Mouse (Mus musculus) intestine, embryonic 15.5 days (tissue): ENCODE measurements around the gene Mtmr14. TPM values are rescaled to one million over a fixed set of nuclear protein-coding genes. Genes with fewer than 3 reads are reported as not detected.

ENCODE experiments used
- ATAC-seq: fragments of 200-750 bp; cut with Nextera tagmentation; 2 replicates; pipeline ENCODE4 v1.8.0; 2017; ENCODE audit warnings: moderate TSS enrichment, moderate library complexity
- H3K27ac ChIP-seq: fragments of 300-500 bp; sonication (generic); 2 replicates; pipeline ENCODE4 v1.5.1; 2015; ENCODE audit warnings: mild to moderate bottlenecking, inconsistent platforms
- H3K27me3 ChIP-seq: fragments of 300-500 bp; sonication (generic); replicated peaks from 2 replicates; pipeline ENCODE4 v1.6.1; 2015; ENCODE audit warnings: inconsistent platforms
- H3K36me3 ChIP-seq: fragments of 300-500 bp; sonication (generic); 2 replicates; pipeline ENCODE4 v1.6.1; 2015; ENCODE audit warnings: inconsistent platforms
- H3K4me1 ChIP-seq: fragments of 300-500 bp; sonication (generic); replicated peaks from 2 replicates; pipeline ENCODE4 v1.6.1; 2015; ENCODE audit warnings: inconsistent platforms
- H3K4me2 ChIP-seq: fragments of 300-500 bp; sonication (generic); replicated peaks from 2 replicates; pipeline ENCODE4 v1.6.1; 2015; ENCODE audit warnings: mild to moderate bottlenecking, inconsistent platforms
- H3K4me3 ChIP-seq: fragments of 300-500 bp; sonication (generic); replicated peaks from 2 replicates; pipeline ENCODE4 v1.5.1; 2015; ENCODE audit warnings: inconsistent platforms
- H3K9ac ChIP-seq: fragments of 300-500 bp; sonication (generic); 2 replicates; pipeline ENCODE4 v1.6.1; 2015; ENCODE audit warnings: inconsistent platforms
- H3K9me3 ChIP-seq: fragments of 300-500 bp; sonication (generic); 2 replicates; pipeline ENCODE4 v1.6.1; 2016; ENCODE audit warnings: inconsistent platforms
- WGBS: fragments of 180-500 bp; shearing (Covaris S2); methylation state at CpG from one replicate; pipeline ENCODE4 v1.1.7; 2015; 5-methylcytosine and 5-hydroxymethylcytosine counted together
- polyA plus RNA-seq: library from polyadenylated mRNA; unstranded; fragments of >200 nt; fragmentation: Nextera tagmentation; extraction: Ambion mirVana; gene quantifications from 2 replicates; pipeline ENCODE4 v1.2.1, GENCODE M21; 2015

Mtmr14 gene
- polyA plus RNA-seq, 1 experiment from 2014 or later: 32.2 TPM

GRCm38 (mm10) chr6:113250786-113251185 is 13.1 kb downstream of the Mtmr14 start:
- WGBS: 82% methylated on average over 5 of the region's 5 CpGs
- ATAC-seq: no peak

DNA sequence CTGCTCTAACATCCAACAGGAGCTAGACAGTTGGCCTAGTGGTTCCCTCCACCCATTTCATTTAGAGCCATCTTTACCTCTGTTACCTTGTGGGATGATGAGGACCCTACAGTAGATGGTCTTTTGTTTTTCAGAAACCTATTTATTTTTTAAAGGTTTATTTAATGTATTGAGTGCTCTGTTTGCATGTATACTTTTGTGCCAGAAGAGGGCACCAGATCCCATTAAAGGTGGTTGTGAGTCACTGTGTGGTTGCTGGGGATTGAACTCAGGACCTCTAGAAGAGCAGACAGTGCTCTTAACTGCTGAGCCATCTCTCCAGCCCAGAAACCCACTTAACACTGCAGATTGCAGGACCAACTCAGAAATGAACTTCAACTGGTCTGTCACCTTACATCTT is 14.3 kb downstream of the Mtmr14 start:
- ATAC-seq: no peak
- Histone ChIP-seq H3K4me1 (no peaks in the 10 kb centered on the region), H3K36me3 (peaks cover 23% of the 10 kb centered on the region), H3K4me3 (no peak overlapping the region), H3K4me2 (no peak overlapping the region), H3K9ac (no peak overlapping the region), H3K27ac (no peak overlapping the region), H3K9me3 (no peaks in the 10 kb centered on the region), H3K27me3 (no peaks in the 10 kb centered on the region)

More at GRCm38 (mm10) chr6:113250786-113251185, 13.1 kb downstream of the Mtmr14 start:
- Histone ChIP-seq H3K4me2 (no peak overlapping the region), H3K36me3 (peaks cover 19% of the 10 kb centered on the region), H3K4me3 (no peak overlapping the region), H3K27ac (no peak overlapping the region), H3K9ac (no peak overlapping the region), H3K4me1 (no peaks in the 10 kb centered on the region), H3K9me3 (no peaks in the 10 kb centered on the region), H3K27me3 (no peaks in the 10 kb centered on the region)

- Histone ChIP-seq H3K9ac (no peak overlapping the region), H3K27me3 (no peaks in the 10 kb centered on the region), H3K36me3 (peaks cover 38% of the 10 kb centered on the region), H3K4me3 (no peak overlapping the region), H3K9me3 (no peaks in the 10 kb centered on the region), H3K4me2 (no peak overlapping the region), H3K27ac (no peak overlapping the region), H3K4me1 (no peaks in the 10 kb centered on the region)
- no peak for ATAC-seq
Observed at GRCm38 (mm10) chr6:113254899-113255298, 17.3 kb downstream of the Mtmr14 start.

DNA sequence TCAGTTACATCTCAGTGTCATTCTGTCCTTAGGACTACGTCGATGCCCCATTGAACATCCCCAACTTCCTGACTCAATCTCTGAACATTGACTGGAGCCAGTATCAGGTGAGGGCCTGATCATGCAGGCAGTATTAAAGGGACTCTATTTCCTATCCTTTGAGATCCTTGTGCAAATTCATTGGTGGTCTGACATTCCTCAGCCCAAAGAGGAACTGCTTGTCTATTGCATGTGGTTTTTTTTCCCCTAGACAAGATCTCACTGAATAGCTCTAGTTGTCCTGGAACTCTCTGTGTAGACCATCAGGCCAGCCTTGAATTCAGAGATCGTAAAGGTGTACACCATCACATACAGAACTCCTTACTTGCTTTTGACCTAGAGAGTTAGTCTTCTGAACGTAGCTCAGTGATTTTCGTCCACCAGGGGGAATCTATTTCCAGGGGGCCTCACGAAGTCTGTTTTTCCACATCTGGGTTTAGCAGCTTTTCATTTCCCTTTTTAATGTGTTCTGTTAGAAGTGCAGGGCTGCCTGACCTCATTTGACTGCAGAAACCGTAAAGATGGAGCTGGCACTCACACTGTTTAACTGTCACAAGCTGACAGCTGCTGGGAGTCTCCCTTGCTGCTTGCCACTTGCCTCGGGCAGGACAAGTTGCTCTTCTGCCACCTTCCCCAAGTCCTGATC is 23.7 kb downstream of the Mtmr14 start:
- ATAC-seq: no peak
- no peaks in the 10 kb centered on the region for H3K4me1 ChIP-seq
- 83% methylated on average over 8 of the region's 8 CpGs for whole genome bisulfite sequencing
- peaks cover 41% of the 10 kb centered on the region for H3K36me3 ChIP-seq
- H3K9me3 ChIP-seq: no peaks in the 10 kb centered on the region
- H3K9ac ChIP-seq: no peak overlapping the region
- no peak overlapping the region for H3K4me2 ChIP-seq
- no peaks in the 10 kb centered on the region for H3K27me3 ChIP-seq
- no peak overlapping the region for H3K4me3 ChIP-seq
- H3K27ac ChIP-seq: no peak overlapping the region

DNA sequence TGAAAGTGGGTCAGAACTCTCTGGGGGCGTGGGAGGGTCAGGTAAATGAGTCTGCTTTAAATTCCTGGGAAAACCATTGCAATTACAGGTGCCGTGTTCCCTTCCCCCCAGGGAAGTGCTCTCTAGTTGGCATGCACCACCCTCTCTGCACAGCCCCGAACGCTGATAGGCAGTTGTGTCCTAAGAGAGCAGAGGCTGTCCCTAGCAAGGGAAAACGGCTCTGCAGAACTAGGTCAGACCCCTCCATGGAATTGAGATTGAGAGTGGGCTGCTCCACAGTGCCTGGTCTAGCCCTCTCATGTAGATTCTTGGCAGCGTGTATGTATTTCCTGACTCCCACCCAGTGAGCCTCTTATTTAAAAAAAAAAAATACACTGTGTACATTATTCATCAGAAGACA is 25.9 kb downstream of the Mtmr14 start:
- no peak for ATAC-seq
- no peak overlapping the region for H3K4me2 ChIP-seq
- H3K9ac ChIP-seq: no peak overlapping the region
- no peak overlapping the region for H3K4me3 ChIP-seq
- H3K27ac ChIP-seq: no peak overlapping the region
- 89% methylated on average over 6 of the region's 6 CpGs for WGBS
- no peaks in the 10 kb centered on the region for H3K9me3 ChIP-seq
- no peaks in the 10 kb centered on the region for H3K27me3 ChIP-seq
- H3K36me3 ChIP-seq: peaks cover 37% of the 10 kb centered on the region
- H3K4me1 ChIP-seq: no peaks in the 10 kb centered on the region

DNA sequence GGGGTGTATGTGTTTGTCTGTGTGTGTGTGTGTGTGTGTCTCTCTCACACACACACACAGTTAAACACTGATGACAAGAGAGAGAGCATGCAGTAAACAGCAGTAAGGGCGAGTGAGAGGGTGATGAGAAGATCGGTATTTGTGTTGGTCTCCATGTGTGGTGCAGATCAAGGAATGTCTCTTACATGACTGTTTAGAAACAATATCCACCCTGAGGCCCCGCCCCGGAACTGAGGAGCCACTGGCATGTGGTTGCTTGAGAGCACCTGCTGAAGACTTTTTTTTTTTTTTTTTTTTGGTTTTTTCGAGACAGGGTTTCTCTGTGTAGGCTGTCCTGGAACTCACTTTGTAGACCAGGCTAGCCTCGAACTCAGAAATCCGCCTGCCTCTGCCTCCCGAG is 26.8 kb downstream of the Mtmr14 start:
- H3K27ac ChIP-seq: no peak overlapping the region
- ATAC-seq: no peak
- H3K4me1 ChIP-seq: no peaks in the 10 kb centered on the region
- no peak overlapping the region for H3K4me2 ChIP-seq
- 93% methylated on average over 8 of the region's 8 CpGs for WGBS
- H3K36me3 ChIP-seq: peaks cover 33% of the 10 kb centered on the region
- H3K9me3 ChIP-seq: no peaks in the 10 kb centered on the region
- no peak overlapping the region for H3K4me3 ChIP-seq
- no peaks in the 10 kb centered on the region for H3K27me3 ChIP-seq
- H3K9ac ChIP-seq: no peak overlapping the region

DNA sequence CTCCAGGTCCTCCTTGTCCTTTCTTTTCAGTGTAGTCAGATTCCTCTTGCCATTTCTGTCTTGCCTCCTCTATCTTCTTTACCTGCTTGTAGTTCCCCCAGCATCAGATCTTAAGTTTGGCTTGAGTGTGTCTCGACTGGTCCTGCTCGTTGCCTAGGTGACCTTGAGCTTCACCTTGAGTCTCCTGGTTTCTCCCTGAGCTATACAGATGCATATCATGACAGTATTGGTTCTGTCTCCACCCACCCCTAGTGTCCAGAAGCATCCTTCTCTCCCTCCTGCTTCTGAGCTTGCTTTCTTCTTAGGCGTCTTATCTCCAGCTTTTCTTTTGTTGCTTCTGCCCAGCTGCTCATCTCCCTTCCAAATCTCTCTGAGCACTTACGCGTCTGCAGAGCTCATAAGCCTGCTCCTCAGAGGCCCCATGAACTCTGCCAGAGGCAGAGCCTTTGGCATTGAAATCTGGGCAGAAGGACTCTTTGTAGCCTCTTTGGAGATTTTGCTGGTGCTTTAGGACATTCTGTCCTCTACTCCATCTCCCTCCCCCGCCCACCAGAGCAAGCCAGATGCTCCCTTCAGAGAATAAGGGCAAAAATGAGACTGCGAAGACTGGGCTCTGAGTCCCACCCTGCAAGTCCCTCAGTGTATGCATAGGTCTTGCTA is 29.5 kb downstream of the Mtmr14 start:
- H3K4me1 ChIP-seq: no peaks in the 10 kb centered on the region

DNA sequence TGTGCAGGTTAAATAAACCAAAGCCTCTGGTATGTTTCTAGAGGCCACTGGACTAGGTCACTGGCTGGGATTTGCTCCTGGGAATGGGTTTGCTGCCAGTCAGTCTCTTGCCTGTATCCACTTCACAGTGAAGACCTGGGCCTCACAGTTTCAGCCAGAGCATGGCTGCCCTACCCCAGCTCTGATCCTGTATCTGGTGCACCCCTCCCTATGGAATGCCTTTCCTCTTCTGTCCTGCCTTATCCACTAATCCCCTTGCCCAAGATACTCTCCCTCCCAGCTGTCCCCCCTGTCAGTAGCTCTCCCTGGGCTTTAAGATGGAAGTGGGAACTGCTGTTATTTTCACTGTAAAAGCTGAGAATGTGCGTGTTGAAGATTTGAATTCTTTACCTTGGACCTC is 30.3 kb downstream of the Mtmr14 start:
- Histone ChIP-seq H3K9ac (no peak overlapping the region), H3K4me1 (no peaks in the 10 kb centered on the region), H3K36me3 (peaks cover 35% of the 10 kb centered on the region), H3K27me3 (no peaks in the 10 kb centered on the region), H3K4me2 (no peak overlapping the region), H3K4me3 (no peak overlapping the region), H3K27ac (no peak overlapping the region), H3K9me3 (no peaks in the 10 kb centered on the region)
- ATAC-seq: no peak
- 88% methylated on average over 1 of the region's 1 CpGs for WGBS

More for the DNA sequence above, 29.5 kb downstream of the Mtmr14 start:
- no peaks in the 10 kb centered on the region for H3K9me3 ChIP-seq
- no peak overlapping the region for H3K4me2 ChIP-seq
- no peak overlapping the region for H3K9ac ChIP-seq
- H3K4me3 ChIP-seq: no peak overlapping the region
- no peak overlapping the region for H3K27ac ChIP-seq
- H3K27me3 ChIP-seq: no peaks in the 10 kb centered on the region
- H3K36me3 ChIP-seq: peaks cover 33% of the 10 kb centered on the region
- WGBS: 89% methylated on average over 7 of the region's 7 CpGs
- ATAC-seq: no peak

DNA sequence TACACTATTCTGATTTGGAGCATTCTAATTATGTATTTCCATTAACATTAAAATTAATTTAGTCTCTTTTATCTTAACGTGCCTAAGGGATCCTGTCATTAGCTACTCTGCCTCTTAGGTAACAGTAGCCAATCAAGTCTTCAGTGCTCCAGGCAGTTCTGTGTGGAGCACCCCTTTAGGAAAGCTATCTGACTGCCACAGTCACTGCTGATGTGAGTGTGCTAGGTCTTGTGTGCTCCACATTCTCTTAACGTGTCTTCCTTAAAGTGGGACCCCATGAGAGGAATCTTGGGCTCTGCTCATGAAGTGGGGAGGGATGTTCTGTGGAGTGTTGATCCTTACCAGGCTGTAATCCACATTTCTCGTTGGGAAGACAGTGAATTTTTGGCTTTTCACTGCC is 34.7 kb downstream of the Mtmr14 start:
- ATAC-seq: no peak
- Histone ChIP-seq H3K36me3 (peaks cover 23% of the 10 kb centered on the region), H3K4me3 (no peak overlapping the region), H3K4me2 (no peak overlapping the region), H3K27me3 (no peaks in the 10 kb centered on the region), H3K9ac (no peak overlapping the region), H3K9me3 (no peaks in the 10 kb centered on the region), H3K27ac (no peak overlapping the region), H3K4me1 (no peaks in the 10 kb centered on the region)
- whole genome bisulfite sequencing: 87% methylated on average over 3 of the region's 3 CpGs

DNA sequence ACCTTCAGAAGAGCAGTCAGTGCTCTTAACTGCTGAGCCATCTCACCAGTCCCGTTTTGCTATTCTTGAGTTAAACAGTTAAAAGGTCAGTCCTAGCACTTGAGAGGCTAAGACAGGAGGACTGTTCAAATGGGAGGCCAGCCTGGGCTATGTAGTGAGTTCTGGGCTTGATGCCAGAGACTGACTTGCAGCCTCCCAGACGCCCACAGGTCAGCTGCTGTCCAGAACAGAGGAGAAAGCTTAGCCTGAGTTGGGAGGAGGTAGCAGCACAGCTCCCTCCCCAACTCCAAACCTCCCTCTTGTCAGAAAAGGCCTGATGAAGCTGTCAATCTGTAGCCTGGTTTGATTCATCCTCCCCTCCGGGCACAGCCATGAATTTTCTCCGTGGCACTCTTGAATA is 39.2 kb downstream of the Mtmr14 start:
- Histone ChIP-seq H3K27me3 (peaks cover 4% of the 10 kb centered on the region), H3K36me3 (0 out of 2 replicates have a peak, but pooled peaks cover 10% of the 10 kb centered on the region), H3K9me3 (no peaks in the 10 kb centered on the region), H3K4me3 (no peak overlapping the region), H3K4me1 (no peaks in the 10 kb centered on the region), H3K9ac (no peak overlapping the region), H3K27ac (no peak overlapping the region), H3K4me2 (no peak overlapping the region)
- 69% methylated on average over 4 of the region's 4 CpGs for WGBS
- no peak for ATAC-seq

- H3K4me3 ChIP-seq: no peak overlapping the region
- H3K4me2 ChIP-seq: no peak overlapping the region; the same call in 1 of the 2 replicates
- no peaks in the 10 kb centered on the region for H3K36me3 ChIP-seq
- H3K9me3 ChIP-seq: no peaks in the 10 kb centered on the region
- H3K27ac ChIP-seq: no peak overlapping the region
- peaks cover 7% of the 10 kb centered on the region; the same call in 1 of the 2 replicates for H3K4me1 ChIP-seq
- no peak overlapping the region for H3K9ac ChIP-seq
- WGBS: 64% methylated on average over 6 of the region's 6 CpGs
- peaks cover 37% of the 10 kb centered on the region for H3K27me3 ChIP-seq
- ATAC-seq: peak; percentile 20; the same call in 1 of the 2 replicates
Observed at GRCm38 (mm10) chr6:113281676-113282075, 44.0 kb downstream of the Mtmr14 start.

GRCm38 (mm10) chr6:113282101-113282802 is 44.6 kb downstream of the Mtmr14 start, which contains the start of gene Cpne9:
Gene Cpne9, plus strand, starts transcription at chr6:113282307.
- peak; percentile 61 for ATAC-seq
- Histone ChIP-seq H3K27ac (no peak within 1 kb of the TSS), H3K4me2 (peak within 1 kb of the TSS; percentile 46), H3K4me1 (peaks cover 7% of the 10 kb centered on the region; the same call in 1 of the 2 replicates), H3K27me3 (peaks cover 37% of the 10 kb centered on the region), H3K9me3 (no peaks in the 10 kb centered on the region), H3K9ac (no peak within 1 kb of the TSS), H3K4me3 (0 out of 2 replicates have a peak within 1 kb of the TSS, but pooled peaks have one; percentile 9), H3K36me3 (no peaks in the 10 kb centered on the region)
- WGBS: 2% methylated on average over 37 of the region's 37 CpGs
